Mouse (Mus musculus) spleen, adult 2 months (tissue): Measurements from ENCODE around the gene Csrp3.

Experiments used
- CTCF ChIP-seq: fragments of 200-500 bp; IDR thresholded peaks from 2 replicates; pipeline ENCODE4 v1.5.1; 2011; ENCODE audit warnings: mild to moderate bottlenecking, inconsistent platforms; ENCODE audit not compliant: insufficient read depth, insufficient read length, insufficient replicate concordance; ENCODE audit errors: extremely low read depth
- POLR2A ChIP-seq: fragments of 200-500 bp; IDR thresholded peaks from 2 replicates; pipeline ENCODE4 v1.6.1; 2011; ENCODE audit warnings: low read depth, low read length, inconsistent platforms

DNA sequence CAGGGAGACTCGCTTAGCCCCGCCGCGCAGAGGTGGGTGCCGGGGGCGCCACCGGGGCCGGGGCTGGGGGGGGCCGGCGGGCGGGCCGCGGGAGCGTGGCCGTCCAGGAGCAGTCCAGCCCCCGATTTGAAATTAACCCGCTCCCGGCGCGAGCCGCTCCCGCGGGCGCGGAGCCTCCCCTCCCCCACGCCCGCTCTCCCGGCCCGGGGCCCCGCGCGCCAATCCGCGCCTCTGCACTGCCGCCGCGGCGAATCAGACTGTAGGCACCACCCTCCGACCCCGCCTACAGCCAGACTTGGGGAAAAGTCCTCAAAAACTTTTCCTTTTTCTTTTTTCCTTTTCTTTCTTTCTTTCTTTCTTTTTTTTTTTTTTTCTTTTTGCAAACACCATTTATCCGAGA, 33.7 kb upstream of the Csrp3 start, which contains the start of gene E2f8:
- no peak for TF ChIP-seq CTCF
- no peak for TF ChIP-seq POLR2A
